Mouse (Mus musculus) T-helper 1 cell (primary cell): ENCODE data around the gene Usf1.

ENCODE experiments used
- in situ Hi-C: fragments of 300-600 bp; cut with MboI, MseI; formaldehyde crosslinking; loops from one replicate; pipeline ENCODE4 v1.15.1; 2025; ENCODE audit warnings: high pct_unique_total_duplicates

Gene Usf1

GRCm38 (mm10) chr1:171410947-171411484 is at the start of gene Usf1:
TSS of gene Usf1 (plus strand) at chr1:171411313.
- in situ Hi-C loops, result no loop called here

DNA sequence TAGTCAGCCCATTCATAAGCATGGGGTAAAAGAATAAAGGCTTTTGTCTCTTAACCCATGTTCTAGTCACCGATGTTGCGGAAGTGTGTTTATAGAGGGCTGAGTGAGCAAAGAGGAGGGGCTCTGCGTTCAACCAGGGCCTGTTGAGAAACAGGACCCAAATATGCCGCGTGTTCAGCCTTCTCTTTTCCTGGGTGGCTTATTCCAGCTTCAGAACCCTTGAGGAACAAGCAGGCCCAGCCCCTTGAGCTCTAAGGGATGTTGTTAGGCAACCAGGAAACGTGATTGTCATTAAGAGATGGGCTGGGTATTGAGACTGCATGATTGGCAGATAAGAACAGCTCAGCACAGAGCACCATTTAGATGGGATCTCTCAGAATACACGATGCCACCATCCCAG is 45.2 kb upstream of the Usf1 start:
- in situ Hi-C loops, result no loop called here

- in situ Hi-C loops, result no loop called here
Measured at GRCm38 (mm10) chr1:171369845-171370556, 41.1 kb upstream of the Usf1 start, which contains the start of gene Nectin4. TSS of gene Nectin4 (plus strand) at chr1:171370099.

DNA sequence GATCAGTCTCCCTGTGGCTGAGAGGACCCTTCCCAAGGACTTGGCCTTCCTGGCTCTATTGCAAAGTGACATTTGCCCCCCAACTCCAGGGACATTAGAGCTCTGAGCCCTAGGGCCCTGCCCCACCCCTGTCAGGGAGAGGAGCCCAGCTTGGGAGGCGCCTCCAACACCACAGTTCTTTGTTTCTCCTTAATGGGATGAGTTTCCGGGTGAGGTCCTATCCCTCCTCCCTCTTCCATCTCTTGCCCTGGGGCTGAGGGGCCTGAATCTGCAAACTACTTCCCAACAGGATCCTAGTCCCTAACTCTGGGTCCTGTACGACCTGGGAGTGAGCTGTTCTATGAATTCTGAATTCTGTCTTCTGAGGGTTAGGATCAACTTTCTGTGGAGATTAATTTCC is 38.2 kb upstream of the Usf1 start:
- in situ Hi-C loops, result no loop called here

- in situ Hi-C loops, result no loop called here
Measured at GRCm38 (mm10) chr1:171373946-171374345, 37.2 kb upstream of the Usf1 start.

GRCm38 (mm10) chr1:171375646-171376097 is 35.4 kb upstream of the Usf1 start:
- in situ Hi-C loops, result no loop called here

- in situ Hi-C loops, result no loop called here
Measured at GRCm38 (mm10) chr1:171378298-171378697, 32.8 kb upstream of the Usf1 start.

DNA sequence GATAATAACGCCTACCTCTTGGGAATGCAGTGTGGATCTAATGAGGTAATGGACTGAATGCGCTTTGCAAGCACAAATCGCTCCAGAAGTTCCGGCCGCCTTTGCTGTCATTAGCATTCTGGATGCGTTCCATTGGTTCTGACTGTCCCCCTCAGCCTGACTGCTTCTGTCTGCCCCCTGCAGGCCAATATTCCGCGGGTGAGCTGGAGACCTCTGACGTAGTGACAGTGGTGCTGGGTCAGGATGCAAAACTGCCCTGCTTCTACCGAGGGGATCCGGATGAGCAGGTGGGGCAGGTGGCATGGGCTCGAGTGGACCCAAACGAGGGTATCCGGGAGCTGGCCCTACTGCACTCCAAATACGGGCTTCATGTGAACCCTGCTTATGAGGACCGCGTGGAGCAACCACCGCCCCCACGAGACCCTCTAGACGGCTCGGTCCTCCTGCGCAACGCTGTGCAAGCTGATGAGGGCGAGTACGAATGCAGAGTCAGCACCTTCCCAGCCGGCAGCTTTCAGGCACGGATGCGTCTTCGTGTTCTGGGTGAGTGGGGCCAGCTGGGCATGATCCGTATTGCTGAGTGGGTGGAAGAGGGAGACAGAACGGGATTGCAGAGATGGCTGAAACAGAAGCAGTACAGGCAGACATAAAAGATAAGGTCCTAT is 31.0 kb upstream of the Usf1 start:
- in situ Hi-C loops, result no loop called here

DNA sequence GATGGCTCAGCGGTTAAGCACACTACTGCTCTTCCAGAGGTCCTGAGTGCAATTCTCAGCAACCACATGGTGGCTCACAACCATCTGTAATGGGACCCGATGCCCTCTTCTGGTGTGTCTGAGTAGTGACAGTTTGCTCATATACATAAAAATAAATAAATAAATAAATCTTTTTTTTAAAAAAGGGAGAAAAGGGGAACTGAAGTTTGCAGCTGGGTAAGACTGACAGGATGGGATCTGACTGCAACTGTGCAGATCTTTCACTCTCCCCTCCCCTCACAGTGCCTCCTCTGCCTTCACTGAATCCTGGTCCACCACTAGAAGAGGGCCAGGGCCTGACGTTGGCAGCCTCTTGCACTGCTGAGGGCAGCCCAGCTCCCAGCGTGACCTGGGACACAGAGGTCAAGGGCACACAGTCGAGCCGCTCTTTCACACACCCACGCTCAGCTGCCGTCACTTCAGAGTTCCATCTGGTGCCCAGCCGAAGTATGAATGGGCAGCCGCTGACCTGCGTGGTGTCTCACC is 29.0 kb upstream of the Usf1 start:
- in situ Hi-C loops, result no loop called here

DNA sequence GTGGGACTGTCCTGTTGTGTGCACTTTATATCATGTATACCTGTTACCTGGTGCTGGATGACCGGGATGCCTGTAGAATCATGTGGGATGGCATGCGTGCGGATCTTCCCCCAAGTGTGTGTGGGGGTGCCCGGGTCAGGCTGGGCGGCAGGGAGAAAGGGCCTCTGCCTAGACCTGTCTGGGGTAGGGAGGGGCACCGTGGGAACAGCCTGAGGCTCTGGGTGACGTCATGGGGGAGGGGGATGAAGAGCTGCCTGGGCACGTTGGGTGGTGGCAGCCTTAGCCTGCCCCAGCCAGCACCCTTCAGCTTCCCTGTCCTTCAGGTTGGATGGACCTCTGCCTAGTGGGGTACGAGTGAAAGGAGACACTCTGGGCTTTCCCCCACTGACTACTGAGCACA is 26.8 kb upstream of the Usf1 start:
- in situ Hi-C loops, result no loop called here

DNA sequence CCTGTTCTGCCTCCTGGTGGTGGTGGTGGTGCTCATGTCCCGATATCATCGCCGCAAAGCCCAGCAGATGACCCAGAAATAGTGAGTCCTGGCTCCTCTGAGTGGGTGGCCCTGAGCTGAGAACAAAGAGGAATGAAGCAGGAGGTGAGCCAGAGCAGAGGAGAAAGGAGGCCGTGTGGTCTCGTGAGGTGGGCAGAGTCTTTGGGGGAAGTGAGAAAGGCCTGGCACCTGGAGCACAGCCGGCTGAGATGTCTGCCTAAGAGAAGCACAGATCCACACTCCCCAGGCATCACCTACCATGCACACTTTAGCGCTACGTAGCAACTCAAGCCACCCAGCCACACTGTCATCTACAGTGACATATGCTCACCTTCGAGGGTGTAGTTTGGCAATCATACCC is 25.9 kb upstream of the Usf1 start:
- in situ Hi-C loops, result no loop called here

- in situ Hi-C loops, result no loop called here
Measured at GRCm38 (mm10) chr1:171387099-171387498, 24.0 kb upstream of the Usf1 start.

- in situ Hi-C loops, result no loop called here
Measured at GRCm38 (mm10) chr1:171388376-171389102, 22.6 kb upstream of the Usf1 start, which contains the start of gene Arhgap30. TSS of gene Arhgap30 (plus strand) at chr1:171388954.

- in situ Hi-C loops, result no loop called here
Measured at GRCm38 (mm10) chr1:171390101-171390500, 21.0 kb upstream of the Usf1 start.

DNA sequence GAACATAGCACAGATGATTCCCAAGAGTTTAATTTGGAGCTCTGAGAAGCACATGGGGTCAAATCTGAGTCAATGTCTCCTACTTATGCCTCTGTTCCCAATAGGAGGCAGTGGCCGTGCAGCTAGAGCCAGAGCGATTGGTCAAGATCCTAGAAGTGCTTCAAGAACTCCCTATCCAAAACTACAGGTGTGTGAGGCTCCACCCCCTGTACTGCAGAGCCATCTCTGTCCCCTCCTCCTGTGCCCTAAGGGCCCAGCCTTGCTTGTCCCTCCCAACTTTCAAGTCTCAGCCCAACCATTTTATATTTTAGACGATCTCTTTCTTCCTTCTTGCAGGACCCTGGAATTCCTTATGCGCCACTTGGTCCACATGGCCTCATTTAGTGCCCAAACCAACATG is 9.3 kb upstream of the Usf1 start:
- in situ Hi-C loops, result no loop called here

- in situ Hi-C loops, result no loop called here
Measured at GRCm38 (mm10) chr1:171402991-171403390, 8.1 kb upstream of the Usf1 start.

GRCm38 (mm10) chr1:171407263-171407662 is 3.9 kb upstream of the Usf1 start:
- in situ Hi-C loops, result no loop called here

GRCm38 (mm10) chr1:171410231-171410630 is 882 bp upstream of the Usf1 start:
- in situ Hi-C loops, result no loop called here

DNA sequence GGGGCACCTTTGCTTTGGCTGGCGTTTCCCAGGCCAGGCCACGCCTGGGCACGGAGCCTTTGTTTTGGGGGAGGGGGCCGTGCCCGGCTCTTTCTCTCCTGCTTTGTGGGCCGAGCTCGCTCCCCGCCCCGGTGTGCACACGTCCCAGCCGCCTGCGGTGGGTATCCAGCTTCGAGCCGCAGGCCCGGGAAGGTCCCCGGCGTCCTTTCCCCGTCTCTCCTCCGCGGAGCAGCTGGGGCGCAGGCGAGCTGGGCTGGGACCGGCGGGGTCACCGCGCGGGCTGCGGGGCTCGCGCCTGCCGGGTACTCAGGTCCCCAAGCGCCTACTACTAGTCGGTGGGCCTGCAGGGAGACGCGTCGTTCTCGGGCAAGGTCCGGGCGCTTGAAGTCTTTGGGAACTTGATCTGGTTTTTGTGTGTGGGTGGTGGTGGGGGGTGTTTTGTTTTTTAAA is 404 bp downstream of the Usf1 start:
- in situ Hi-C loops, result no loop called here

DNA sequence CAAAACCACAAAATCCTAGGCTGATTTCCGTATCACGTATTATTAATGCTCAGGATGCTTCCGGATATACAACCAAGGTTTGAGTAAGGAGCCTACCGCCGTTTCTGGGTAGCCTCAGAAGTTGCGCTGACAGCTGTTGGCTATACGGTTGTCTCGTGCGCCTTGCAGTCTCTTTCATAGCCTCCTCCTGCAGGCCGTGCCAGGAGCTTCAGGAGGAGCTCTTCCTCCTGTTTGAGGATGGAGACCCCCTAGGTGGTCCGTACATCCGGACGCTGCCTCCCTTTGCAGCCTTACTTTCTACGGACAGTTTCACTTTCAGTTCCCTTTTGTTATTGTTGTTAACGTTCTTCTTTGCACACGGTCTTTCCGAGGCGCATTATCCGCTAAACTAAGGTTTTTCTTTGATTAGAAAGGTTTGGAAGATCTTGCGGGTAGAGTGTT is 908 bp downstream of the Usf1 start:
- in situ Hi-C loops, result no loop called here

DNA sequence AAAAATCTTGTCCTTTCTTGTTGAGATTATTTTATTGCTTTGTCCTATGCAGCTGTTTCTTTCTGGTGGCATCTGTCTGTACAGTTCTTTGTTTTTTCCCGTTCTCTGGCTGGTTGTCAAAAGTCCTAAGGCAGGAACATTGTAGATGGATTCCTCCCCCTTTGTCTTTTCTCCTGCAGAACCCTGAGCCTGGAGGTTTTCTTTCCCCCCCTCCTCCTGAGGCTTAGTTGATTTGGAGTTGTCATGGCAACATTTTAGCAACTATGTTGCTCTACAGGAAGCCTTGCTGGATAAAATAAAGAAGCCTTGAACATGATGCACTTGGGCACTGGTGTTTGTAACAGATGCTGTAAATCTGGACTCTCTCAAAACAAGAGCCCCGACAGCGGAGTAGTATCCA is 1.3 kb downstream of the Usf1 start:
- in situ Hi-C loops, result no loop called here

DNA sequence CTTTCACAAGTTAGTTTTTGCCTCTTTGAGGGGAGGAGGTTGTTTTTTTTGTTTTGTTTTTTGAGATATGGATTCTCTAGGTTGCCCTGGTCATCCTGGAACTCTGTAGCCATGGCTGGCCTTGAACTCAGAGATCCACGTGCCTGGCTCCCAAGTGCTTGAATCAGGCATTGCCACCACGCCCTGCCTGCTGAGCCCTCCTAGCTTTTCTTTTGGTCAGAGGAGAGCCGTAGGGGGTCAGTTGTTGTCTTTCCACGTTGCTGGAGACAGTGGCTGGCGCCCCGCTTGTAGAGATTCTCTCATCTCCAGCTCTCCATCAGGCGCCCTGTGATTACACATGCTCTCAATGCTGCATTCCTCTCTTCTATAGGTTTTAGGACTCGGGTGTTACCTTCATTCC is 2.5 kb downstream of the Usf1 start:
- in situ Hi-C loops, result no loop called here
